Mouse (Mus musculus) bone marrow macrophage, adult 2 months (primary cell): ENCODE data around the gene Snx17.

Source experiments
- CTCF ChIP-seq: IDR thresholded peaks from 2 replicates; pipeline ENCODE4 v1.5.1; 2012; ENCODE audit warnings: low read depth, mild to moderate bottlenecking, low read length, moderate library complexity
- POLR2A ChIP-seq: IDR thresholded peaks from 2 replicates; pipeline ENCODE4 v1.6.1; 2012; ENCODE audit warnings: mild to moderate bottlenecking, low read depth, low read length, borderline replicate concordance

DNA sequence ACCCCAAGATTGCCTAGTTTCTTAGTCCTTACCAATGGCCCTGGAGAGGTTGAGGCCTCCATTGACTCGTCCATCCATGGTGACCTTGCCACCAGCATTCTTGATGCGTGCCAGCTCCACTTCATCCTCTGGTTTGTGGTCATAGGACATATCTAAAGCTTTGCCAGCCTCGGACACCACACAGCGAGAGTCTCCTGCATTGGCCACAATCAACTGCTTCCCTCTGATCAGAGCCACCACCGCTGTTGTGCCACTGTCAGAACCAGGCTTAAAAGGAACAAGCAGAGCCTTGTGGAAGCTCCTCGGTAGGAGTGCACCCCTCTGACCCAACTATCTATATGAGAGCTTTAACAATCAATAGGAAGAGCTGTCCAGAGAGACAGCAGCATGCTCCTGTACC is 11.4 kb downstream of the Snx17 start:
- TF ChIP-seq CTCF: no peak
- TF ChIP-seq POLR2A: no peak
